Mouse (Mus musculus) forebrain, embryonic 13.5 days (tissue): Measurements from ENCODE around the gene Cd2. TPM values are rescaled to one million over a fixed set of nuclear protein-coding genes. Genes with fewer than 3 reads are reported as not detected.

Source experiments
- ATAC-seq: fragments of 200-750 bp; cut with Nextera tagmentation; 2 replicates; pipeline ENCODE4 v1.8.0; 2017
- H3K27ac ChIP-seq: fragments of 300-500 bp; sonication (generic); 2 replicates; pipeline ENCODE4 v1.5.1; 2015; ENCODE audit warnings: inconsistent platforms, mild to moderate bottlenecking, moderate library complexity
- H3K27me3 ChIP-seq: fragments of 300-500 bp; sonication (generic); 2 replicates; pipeline ENCODE4 v1.6.1; 2015; ENCODE audit warnings: mild to moderate bottlenecking, inconsistent platforms
- H3K36me3 ChIP-seq: fragments of 300-500 bp; sonication (generic); 2 replicates; pipeline ENCODE4 v1.6.1; 2015; ENCODE audit warnings: mild to moderate bottlenecking, inconsistent platforms; ENCODE audit not compliant: poor library complexity, severe bottlenecking
- H3K4me1 ChIP-seq: fragments of 300-500 bp; sonication (generic); 2 replicates; pipeline ENCODE4 v1.6.1; 2015; ENCODE audit warnings: inconsistent platforms
- H3K4me2 ChIP-seq: fragments of 300-500 bp; sonication (generic); 2 replicates; pipeline ENCODE4 v1.6.1; 2015; ENCODE audit warnings: inconsistent platforms, mild to moderate bottlenecking, moderate library complexity
- H3K4me3 ChIP-seq: fragments of 300-500 bp; sonication (generic); 2 replicates; pipeline ENCODE4 v1.5.1; 2015; ENCODE audit warnings: mild to moderate bottlenecking, inconsistent platforms
- H3K9ac ChIP-seq: fragments of 300-500 bp; sonication (generic); 2 replicates; pipeline ENCODE4 v1.6.1; 2015; ENCODE audit warnings: mild to moderate bottlenecking, inconsistent platforms
- H3K9me3 ChIP-seq: fragments of 300-500 bp; sonication (generic); replicated peaks from 2 replicates; pipeline ENCODE4 v1.6.1; 2016; ENCODE audit warnings: inconsistent platforms
- WGBS: fragments of 180-500 bp; shearing (Covaris S2); methylation state at CpG from one replicate; pipeline ENCODE4 v1.1.7; 2015; 5-methylcytosine and 5-hydroxymethylcytosine counted together
- polyA plus RNA-seq: library from polyadenylated mRNA; unstranded; fragments of >200 nt; fragmentation: Nextera tagmentation; extraction: Ambion mirVana; gene quantifications from 2 replicates; pipeline ENCODE4 v1.2.1, GENCODE M21; 2015

Gene Cd2
- polyA plus RNA-seq, 1 experiment from 2014 or later, result not detected

- Histone ChIP-seq H3K27me3 (no peaks in the 10 kb centered on the region), H3K9me3 (no peaks in the 10 kb centered on the region), H3K36me3 (no peaks in the 10 kb centered on the region), H3K4me2 (no peak overlapping the region), H3K4me3 (no peak overlapping the region), H3K4me1 (peaks cover 9% of the 10 kb centered on the region), H3K27ac (no peak overlapping the region), H3K9ac (no peak overlapping the region)
- 64% methylated on average over 15 of the region's 15 CpGs for WGBS
- ATAC-seq, result no peak; the same call in 1 of the 2 replicates
These were observed 7.1 kb downstream of the Cd2 start for GRCm38 (mm10) chr3:101280348-101281311.

GRCm38 (mm10) chr3:101279561-101279960 is 8.2 kb downstream of the Cd2 start:
- Histone ChIP-seq H3K27me3 (no peaks in the 10 kb centered on the region), H3K9me3 (no peaks in the 10 kb centered on the region), H3K9ac (no peak overlapping the region), H3K4me2 (no peak overlapping the region), H3K4me1 (peaks cover 9% of the 10 kb centered on the region), H3K4me3 (no peak overlapping the region), H3K36me3 (no peaks in the 10 kb centered on the region), H3K27ac (no peak overlapping the region)
- ATAC-seq, result no peak
- 83% methylated on average over 10 of the region's 10 CpGs for WGBS

- no peak overlapping the region for H3K27ac ChIP-seq
- peaks cover 9% of the 10 kb centered on the region for H3K4me1 ChIP-seq
- no peaks in the 10 kb centered on the region for H3K27me3 ChIP-seq
- H3K4me3 ChIP-seq, result no peak overlapping the region
- no peak for ATAC-seq
- H3K36me3 ChIP-seq, result no peaks in the 10 kb centered on the region
- H3K9ac ChIP-seq, result no peak overlapping the region
- no peaks in the 10 kb centered on the region for H3K9me3 ChIP-seq
- WGBS, result 89% methylated on average over 5 of the region's 5 CpGs
- H3K4me2 ChIP-seq, result no peak overlapping the region
These were observed 9.3 kb downstream of the Cd2 start for GRCm38 (mm10) chr3:101278396-101278795.

- Histone ChIP-seq H3K27me3 (no peaks in the 10 kb centered on the region), H3K4me3 (no peak overlapping the region), H3K4me2 (no peak overlapping the region), H3K36me3 (no peaks in the 10 kb centered on the region), H3K27ac (no peak overlapping the region), H3K4me1 (peaks cover 9% of the 10 kb centered on the region), H3K9me3 (no peaks in the 10 kb centered on the region), H3K9ac (no peak overlapping the region)
- no peak for ATAC-seq
- 81% methylated on average over 4 of the region's 4 CpGs for WGBS
These were observed 9.9 kb downstream of the Cd2 start for GRCm38 (mm10) chr3:101277830-101278229.

- Histone ChIP-seq H3K4me1 (peaks cover 9% of the 10 kb centered on the region), H3K9me3 (no peaks in the 10 kb centered on the region), H3K27me3 (no peaks in the 10 kb centered on the region), H3K4me3 (no peak overlapping the region), H3K9ac (no peak overlapping the region), H3K27ac (no peak overlapping the region), H3K4me2 (no peak overlapping the region), H3K36me3 (no peaks in the 10 kb centered on the region)
- 76% methylated on average over 12 of the region's 12 CpGs for WGBS
- no peak for ATAC-seq
These were observed 11.0 kb downstream of the Cd2 start for GRCm38 (mm10) chr3:101276501-101277320.

GRCm38 (mm10) chr3:101275636-101276300 is 12.0 kb downstream of the Cd2 start:
- WGBS, result 89% methylated on average over 16 of the region's 16 CpGs
- peaks cover 4% of the 10 kb centered on the region for H3K4me1 ChIP-seq
- H3K27ac ChIP-seq, result no peak overlapping the region
- ATAC-seq, result no peak
- H3K4me3 ChIP-seq, result no peak overlapping the region
- H3K36me3 ChIP-seq, result no peaks in the 10 kb centered on the region
- H3K9me3 ChIP-seq, result no peaks in the 10 kb centered on the region
- H3K27me3 ChIP-seq, result no peaks in the 10 kb centered on the region
- no peak overlapping the region for H3K4me2 ChIP-seq
- no peak overlapping the region for H3K9ac ChIP-seq

GRCm38 (mm10) chr3:101274794-101275193 is 12.9 kb downstream of the Cd2 start:
- Histone ChIP-seq H3K36me3 (no peaks in the 10 kb centered on the region), H3K9me3 (no peaks in the 10 kb centered on the region; the same call in 1 of the 2 replicates), H3K27me3 (no peaks in the 10 kb centered on the region), H3K9ac (no peak overlapping the region), H3K27ac (no peak overlapping the region), H3K4me1 (no peaks in the 10 kb centered on the region), H3K4me3 (no peak overlapping the region), H3K4me2 (no peak overlapping the region)
- ATAC-seq, result no peak
- WGBS, result 91% methylated on average over 3 of the region's 3 CpGs

- Histone ChIP-seq H3K4me3 (no peak overlapping the region), H3K9me3 (no peaks in the 10 kb centered on the region; the same call in 1 of the 2 replicates), H3K4me1 (no peaks in the 10 kb centered on the region), H3K4me2 (no peak overlapping the region), H3K36me3 (no peaks in the 10 kb centered on the region), H3K9ac (no peak overlapping the region), H3K27ac (no peak overlapping the region), H3K27me3 (no peaks in the 10 kb centered on the region)
- WGBS, result 76% methylated on average over 12 of the region's 12 CpGs
- no peak for ATAC-seq
These were observed 13.5 kb downstream of the Cd2 start for GRCm38 (mm10) chr3:101274041-101274770.

GRCm38 (mm10) chr3:101272166-101272565 is 15.6 kb downstream of the Cd2 start:
- WGBS, result no CpG with 5 or more reads among the region's 1 CpGs
- H3K4me2 ChIP-seq, result no peak overlapping the region
- no peak overlapping the region for H3K27ac ChIP-seq
- H3K36me3 ChIP-seq, result no peaks in the 10 kb centered on the region
- ATAC-seq, result no peak
- no peaks in the 10 kb centered on the region for H3K4me1 ChIP-seq
- no peak overlapping the region for H3K4me3 ChIP-seq
- H3K27me3 ChIP-seq, result no peaks in the 10 kb centered on the region
- no peak overlapping the region for H3K9ac ChIP-seq
- no peaks in the 10 kb centered on the region; the same call in 1 of the 2 replicates for H3K9me3 ChIP-seq

GRCm38 (mm10) chr3:101270833-101271232 is 16.9 kb downstream of the Cd2 start:
- Histone ChIP-seq H3K9me3 (no peaks in the 10 kb centered on the region; the same call in 1 of the 2 replicates), H3K4me1 (no peaks in the 10 kb centered on the region), H3K27me3 (no peaks in the 10 kb centered on the region), H3K4me2 (no peak overlapping the region), H3K27ac (no peak overlapping the region), H3K9ac (no peak overlapping the region), H3K36me3 (no peaks in the 10 kb centered on the region), H3K4me3 (no peak overlapping the region)
- WGBS, result 95% methylated on average over 5 of the region's 5 CpGs
- ATAC-seq, result no peak

GRCm38 (mm10) chr3:101268361-101268760 is 19.4 kb downstream of the Cd2 start:
- Histone ChIP-seq H3K27me3 (no peaks in the 10 kb centered on the region), H3K4me2 (no peak overlapping the region), H3K9me3 (no peaks in the 10 kb centered on the region; the same call in 1 of the 2 replicates), H3K36me3 (no peaks in the 10 kb centered on the region), H3K4me3 (no peak overlapping the region), H3K4me1 (no peaks in the 10 kb centered on the region), H3K27ac (no peak overlapping the region), H3K9ac (no peak overlapping the region)
- WGBS, result 89% methylated on average over 7 of the region's 7 CpGs
- no peak for ATAC-seq
